Mouse (Mus musculus) intestine, embryonic 14.5 days (tissue): ENCODE measurements around the gene Mlxipl. TPM values are rescaled to one million over a fixed set of nuclear protein-coding genes. Genes with fewer than 3 reads are reported as not detected.

Experiments used
- ATAC-seq: fragments of 200-750 bp; cut with Nextera tagmentation; replicated peaks from 2 replicates; pipeline ENCODE4 v1.8.0; 2017; ENCODE audit warnings: low read depth, moderate number of reproducible peaks, moderate TSS enrichment, moderate library complexity; ENCODE audit not compliant: low FRiP score, low TSS enrichment
- DNase-seq: peaks from one replicate; pipeline ENCODE4 v3.0.0-alpha.2; 2018; ENCODE audit warnings: low spot score
- H3K27ac ChIP-seq: fragments of 300-500 bp; sonication (generic); 2 replicates; pipeline ENCODE4 v1.5.1; 2014; ENCODE audit warnings: low read depth, mild to moderate bottlenecking, control low read depth
- H3K27me3 ChIP-seq: fragments of 300-500 bp; sonication (generic); replicated peaks from 2 replicates; pipeline ENCODE4 v1.6.1; 2014; ENCODE audit warnings: low read length, control low read depth; ENCODE audit not compliant: control insufficient read depth, insufficient read depth
- H3K36me3 ChIP-seq: fragments of 300-500 bp; sonication (generic); 2 replicates; pipeline ENCODE4 v1.6.1; 2014; ENCODE audit warnings: low read length, control low read depth; ENCODE audit not compliant: control insufficient read depth, insufficient read depth
- H3K4me1 ChIP-seq: fragments of 300-500 bp; sonication (generic); replicated peaks from 2 replicates; pipeline ENCODE4 v1.6.1; 2014; ENCODE audit warnings: low read length, control low read depth, mixed read lengths; ENCODE audit not compliant: control insufficient read depth, insufficient read depth
- H3K4me2 ChIP-seq: fragments of 300-500 bp; sonication (generic); 2 replicates; pipeline ENCODE4 v1.6.1; 2014; ENCODE audit warnings: low read length
- H3K4me3 ChIP-seq: fragments of 300-500 bp; sonication (generic); 2 replicates; pipeline ENCODE4 v1.5.1; 2014; ENCODE audit warnings: low read depth, low read length, control low read depth, mixed read lengths
- H3K9ac ChIP-seq: fragments of 300-500 bp; sonication (generic); 2 replicates; pipeline ENCODE4 v1.6.1; 2014; ENCODE audit warnings: mild to moderate bottlenecking, low read length
- H3K9me3 ChIP-seq: fragments of 300-500 bp; sonication (generic); 2 replicates; pipeline ENCODE4 v1.6.1; 2016; ENCODE audit warnings: low read length, control low read depth; ENCODE audit not compliant: control insufficient read depth
- WGBS: fragments of 180-500 bp; shearing (Covaris S2); extraction: QIAGEN DNeasy Blood & Tissue Kit; methylation state at CpG from one replicate; pipeline ENCODE4 v1.1.7; 2014; 5-methylcytosine and 5-hydroxymethylcytosine counted together
- polyA plus RNA-seq: library from polyadenylated mRNA; unstranded; fragments of >200 nt; fragmentation: Nextera tagmentation; extraction: Ambion mirVana; gene quantifications from 2 replicates; pipeline ENCODE4 v1.2.1, GENCODE M21; 2014

Gene Mlxipl
- polyA plus RNA-seq, 1 experiment from 2014 or later = 6.4 TPM

DNA sequence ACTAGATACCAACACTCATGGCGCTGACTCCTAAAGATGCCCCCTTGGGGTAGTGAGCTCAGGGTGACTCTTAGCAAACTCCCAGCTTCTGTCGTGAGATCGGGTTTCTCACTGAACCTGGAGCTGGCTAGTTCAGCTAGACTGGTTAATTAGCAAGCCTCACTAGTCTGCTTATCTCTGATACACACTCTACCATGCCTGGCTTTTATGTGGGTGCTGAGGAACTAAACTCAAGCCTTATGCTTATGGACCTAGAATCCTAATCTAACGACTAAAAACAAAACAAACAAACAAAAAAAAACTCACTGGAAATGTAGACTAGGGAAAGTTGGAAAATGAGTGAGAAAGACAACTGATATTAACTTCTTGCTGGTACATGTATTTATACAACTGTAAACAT is 54.8 kb downstream of the Mlxipl start:
- ATAC-seq = no peak
- 46% methylated on average over 4 of the region's 4 CpGs for WGBS

GRCm38 (mm10) chr5:135145532-135145931 is 55.8 kb downstream of the Mlxipl start:
- Histone ChIP-seq H3K4me2 (no peak overlapping the region), H3K9ac (no peak overlapping the region), H3K27me3 (no peaks in the 10 kb centered on the region), H3K9me3 (no peaks in the 10 kb centered on the region), H3K36me3 (no peaks in the 10 kb centered on the region), H3K4me3 (no peak overlapping the region), H3K27ac (no peak overlapping the region), H3K4me1 (0 out of 2 replicates have a peak, but pooled peaks cover 12% of the 10 kb centered on the region)
- ATAC-seq (no peak), DNase-seq (no peak)
- WGBS = 77% methylated on average over 3 of the region's 3 CpGs

More for the DNA sequence above, 54.8 kb downstream of the Mlxipl start:
- H3K4me2 ChIP-seq = no peak overlapping the region
- H3K27me3 ChIP-seq = no peaks in the 10 kb centered on the region
- no peaks in the 10 kb centered on the region for H3K36me3 ChIP-seq
- no peak overlapping the region for H3K9ac ChIP-seq
- DNase-seq = no peak
- no peaks in the 10 kb centered on the region for H3K9me3 ChIP-seq
- no peak overlapping the region for H3K27ac ChIP-seq
- 0 out of 2 replicates have a peak, but pooled peaks cover 8% of the 10 kb centered on the region for H3K4me1 ChIP-seq
- H3K4me3 ChIP-seq = no peak overlapping the region

DNA sequence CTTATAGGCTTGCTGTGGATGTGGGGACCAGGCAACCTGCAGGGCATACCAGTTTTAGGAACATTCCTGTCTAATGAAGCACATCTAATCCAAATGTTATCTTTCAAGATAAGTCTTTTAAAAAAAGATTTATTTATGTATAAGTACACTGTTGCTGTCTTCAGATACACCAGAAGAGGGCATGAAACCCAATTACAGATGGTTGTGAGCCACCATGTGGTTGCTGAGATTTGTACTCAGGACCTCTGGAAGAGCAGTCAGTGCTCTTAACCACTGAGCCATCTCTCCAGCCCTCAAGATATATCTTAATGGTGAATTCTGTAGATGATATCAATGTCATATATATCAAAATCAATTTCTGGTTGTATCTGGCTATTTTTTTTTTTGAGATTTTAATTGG is 56.3 kb downstream of the Mlxipl start:
- Histone ChIP-seq H3K27me3 (no peaks in the 10 kb centered on the region), H3K4me1 (0 out of 2 replicates have a peak, but pooled peaks cover 12% of the 10 kb centered on the region), H3K27ac (no peak overlapping the region), H3K36me3 (no peaks in the 10 kb centered on the region), H3K9me3 (no peaks in the 10 kb centered on the region), H3K4me3 (no peak overlapping the region), H3K4me2 (no peak overlapping the region), H3K9ac (no peak overlapping the region)
- no peak for ATAC-seq
- no peak for DNase-seq

GRCm38 (mm10) chr5:135148715-135149052 is 59.0 kb downstream of the Mlxipl start:
- H3K27me3 ChIP-seq = no peaks in the 10 kb centered on the region
- H3K4me2 ChIP-seq = peak overlapping the region; percentile 63
- ATAC-seq (peak; percentile 3; the same call in 1 of the 2 replicates), DNase-seq (no peak)
- under 1% methylated on average over 13 of the region's 13 CpGs for WGBS
- 0 out of 2 replicates have a peak, but pooled peaks cover 12% of the 10 kb centered on the region for H3K4me1 ChIP-seq
- peak overlapping the region; percentile 46 for H3K9ac ChIP-seq
- H3K9me3 ChIP-seq = no peaks in the 10 kb centered on the region
- H3K4me3 ChIP-seq = peak overlapping the region; percentile 85
- peaks cover 11% of the 10 kb centered on the region for H3K36me3 ChIP-seq
- peak overlapping the region; percentile 68 for H3K27ac ChIP-seq

GRCm38 (mm10) chr5:135149053-135149819 is 59.5 kb downstream of the Mlxipl start, which contains the start of gene Tbl2:
Gene Tbl2 (plus strand): TSS chr5:135149657.
- WGBS = under 1% methylated on average over 63 of the region's 63 CpGs
- peaks cover 16% of the 10 kb centered on the region for H3K36me3 ChIP-seq
- no peaks in the 10 kb centered on the region for H3K27me3 ChIP-seq
- peak within 1 kb of the TSS; percentile 78 for H3K9ac ChIP-seq
- peak; percentile 99 for DNase-seq
- peak; percentile 98 for ATAC-seq
- H3K27ac ChIP-seq = peak within 1 kb of the TSS; percentile 85
- 0 out of 2 replicates have a peak, but pooled peaks cover 12% of the 10 kb centered on the region for H3K4me1 ChIP-seq
- H3K9me3 ChIP-seq = no peaks in the 10 kb centered on the region
- peak within 1 kb of the TSS; percentile 85 for H3K4me3 ChIP-seq
- H3K4me2 ChIP-seq = peak within 1 kb of the TSS; percentile 84

DNA sequence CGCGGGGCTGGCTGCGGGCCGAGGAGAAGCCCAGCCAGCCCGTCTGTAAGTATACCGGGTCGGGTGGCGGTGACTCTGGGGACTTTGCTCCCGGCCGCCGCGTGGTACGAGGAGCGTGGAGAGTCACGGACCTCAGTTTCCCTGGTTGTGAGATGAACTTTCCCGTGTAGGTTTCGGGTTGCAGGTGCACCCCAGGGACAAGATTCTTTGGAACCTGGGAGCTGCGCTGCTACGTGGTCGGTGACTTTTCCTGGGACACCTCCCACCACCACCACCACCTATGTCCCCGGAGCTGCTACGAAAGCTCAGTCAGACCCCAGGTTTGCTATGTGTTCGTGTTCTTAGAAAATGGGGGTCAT is 60.1 kb downstream of the Mlxipl start:
- ATAC-seq (no peak), DNase-seq (no peak)
- H3K9ac ChIP-seq = peak overlapping the region; percentile 78
- under 1% methylated on average over 23 of the region's 23 CpGs for WGBS
- H3K4me3 ChIP-seq = peak overlapping the region; percentile 85
- no peaks in the 10 kb centered on the region for H3K27me3 ChIP-seq
- H3K27ac ChIP-seq = peak overlapping the region; percentile 44; the same call in 1 of the 2 replicates
- H3K4me1 ChIP-seq = 0 out of 2 replicates have a peak, but pooled peaks cover 12% of the 10 kb centered on the region
- no peaks in the 10 kb centered on the region for H3K9me3 ChIP-seq
- H3K36me3 ChIP-seq = peaks cover 21% of the 10 kb centered on the region
- peak overlapping the region; percentile 84 for H3K4me2 ChIP-seq

DNA sequence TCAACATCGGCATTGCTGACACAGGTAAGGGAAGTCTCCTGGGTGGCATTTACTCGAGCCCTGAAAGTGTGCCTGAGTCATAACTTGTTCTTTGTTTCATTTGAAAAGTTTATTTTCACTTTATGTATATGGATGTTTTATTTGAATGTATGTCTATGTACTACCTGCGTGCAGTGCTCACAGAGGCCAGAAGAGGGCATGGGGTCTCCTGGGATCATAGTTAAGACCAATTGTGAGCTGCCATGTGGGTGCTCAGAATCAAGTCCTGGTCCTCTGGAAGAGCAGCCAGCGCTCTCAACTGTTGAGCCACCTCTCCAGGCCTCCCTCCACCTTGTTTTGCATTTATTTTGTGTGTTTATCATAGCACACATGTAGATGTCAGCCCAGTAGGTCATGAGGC is 66.8 kb downstream of the Mlxipl start:
- 98% methylated on average over 4 of the region's 4 CpGs for WGBS
- no peak for ATAC-seq
- Histone ChIP-seq H3K27ac (no peak overlapping the region), H3K9ac (no peak overlapping the region), H3K4me2 (no peak overlapping the region), H3K4me1 (no peaks in the 10 kb centered on the region), H3K36me3 (peaks cover 81% of the 10 kb centered on the region), H3K9me3 (no peaks in the 10 kb centered on the region), H3K4me3 (no peak overlapping the region), H3K27me3 (no peaks in the 10 kb centered on the region)
- no peak for DNase-seq

- no peak overlapping the region for H3K27ac ChIP-seq
- peaks cover 60% of the 10 kb centered on the region for H3K36me3 ChIP-seq
- 93% methylated on average over 4 of the region's 4 CpGs for WGBS
Observed at GRCm38 (mm10) chr5:135161221-135161620, 71.5 kb downstream of the Mlxipl start.

DNA sequence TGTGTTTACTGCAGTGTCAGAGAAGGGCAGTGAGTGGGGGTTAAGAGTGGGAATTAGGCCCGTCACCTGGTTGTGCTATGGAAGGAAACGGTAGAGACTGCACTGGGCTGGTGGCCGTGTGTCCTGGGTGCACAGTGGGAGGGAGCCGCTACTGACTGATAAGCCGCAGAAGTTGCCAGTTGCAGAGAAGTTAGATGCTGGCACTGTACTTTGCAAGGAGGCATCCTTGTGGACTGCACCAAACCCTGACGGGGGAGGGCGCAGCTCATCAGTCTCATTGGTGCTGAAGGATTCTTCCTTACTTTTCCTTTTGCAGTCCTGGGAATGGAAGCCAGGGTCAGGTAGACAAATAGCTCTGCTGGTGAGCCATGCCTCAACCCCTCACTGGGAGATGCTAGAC is 72.0 kb downstream of the Mlxipl start:
- Histone ChIP-seq H3K9ac (no peak overlapping the region), H3K4me3 (no peak overlapping the region), H3K4me2 (no peak overlapping the region), H3K36me3 (peaks cover 56% of the 10 kb centered on the region), H3K4me1 (no peaks in the 10 kb centered on the region), H3K9me3 (no peaks in the 10 kb centered on the region), H3K27me3 (no peaks in the 10 kb centered on the region), H3K27ac (no peak overlapping the region)
- WGBS = 90% methylated on average over 7 of the region's 7 CpGs
- no peak for ATAC-seq
- no peak for DNase-seq

More at GRCm38 (mm10) chr5:135161221-135161620, 71.5 kb downstream of the Mlxipl start:
- no peak overlapping the region for H3K4me3 ChIP-seq
- H3K27me3 ChIP-seq = no peaks in the 10 kb centered on the region
- ATAC-seq (no peak), DNase-seq (no peak)
- H3K9ac ChIP-seq = no peak overlapping the region
- no peaks in the 10 kb centered on the region for H3K4me1 ChIP-seq
- no peaks in the 10 kb centered on the region for H3K9me3 ChIP-seq
- no peak overlapping the region for H3K4me2 ChIP-seq
